Mouse (Mus musculus) liver, postnatal 0 days (tissue): ENCODE data around the gene Hoxd8. TPM values are rescaled to one million over a fixed set of nuclear protein-coding genes. Genes with fewer than 3 reads are reported as not detected.

ENCODE experiments used
- ATAC-seq: fragments of 200-750 bp; cut with Nextera tagmentation; 2 replicates; pipeline ENCODE4 v1.8.0; 2017; ENCODE audit warnings: mild to moderate bottlenecking, moderate library complexity
- DNase-seq: peaks from one replicate; pipeline ENCODE4 v3.0.0-alpha.2; 2016
- H3K27ac ChIP-seq: fragments of 300-500 bp; sonication (generic); 2 replicates; pipeline ENCODE4 v1.5.1; 2014; ENCODE audit warnings: antibody characterized with exemption, moderate library complexity, mild to moderate bottlenecking, low read depth
- H3K27me3 ChIP-seq: fragments of 300-500 bp; sonication (generic); 2 replicates; pipeline ENCODE4 v1.6.1; 2014; ENCODE audit warnings: low read length, control low read depth, mixed read lengths; ENCODE audit not compliant: insufficient read depth
- H3K36me3 ChIP-seq: fragments of 300-500 bp; sonication (generic); replicated peaks from 2 replicates; pipeline ENCODE4 v1.6.1; 2014; ENCODE audit warnings: mild to moderate bottlenecking, control low read depth, low read length, moderate library complexity, mixed read lengths; ENCODE audit not compliant: insufficient read depth
- H3K4me1 ChIP-seq: fragments of 300-500 bp; sonication (generic); 2 replicates; pipeline ENCODE4 v1.6.1; 2014; ENCODE audit warnings: antibody characterized with exemption, mild to moderate bottlenecking, control low read depth; ENCODE audit not compliant: insufficient read depth
- H3K4me2 ChIP-seq: fragments of 300-500 bp; sonication (generic); 2 replicates; pipeline ENCODE4 v1.6.1; 2014; ENCODE audit warnings: low read depth, mild to moderate bottlenecking, low read length, moderate library complexity, mixed read lengths
- H3K4me3 ChIP-seq: fragments of 300-500 bp; sonication (generic); 2 replicates; pipeline ENCODE4 v1.5.1; 2014; ENCODE audit warnings: low read depth, low read length
- H3K9ac ChIP-seq: fragments of 300-500 bp; sonication (generic); replicated peaks from 2 replicates; pipeline ENCODE4 v1.6.1; 2014; ENCODE audit warnings: mild to moderate bottlenecking, moderate library complexity
- H3K9me3 ChIP-seq: fragments of 300-500 bp; sonication (generic); 2 replicates; pipeline ENCODE4 v1.6.1; 2016; ENCODE audit warnings: mild to moderate bottlenecking, control low read depth, low read length, mixed read lengths
- CTCF ChIP-seq: sonication (generic); IDR thresholded peaks from 2 replicates; pipeline ENCODE4 v1.5.1; 2016; ENCODE audit warnings: antibody characterized with exemption, low read depth
- EP300 ChIP-seq: IDR thresholded peaks from 2 replicates; pipeline ENCODE4 v1.6.1; 2016; ENCODE audit warnings: antibody characterized with exemption, low read depth, mild to moderate bottlenecking
- WGBS: fragments of 180-500 bp; shearing (Covaris S2); extraction: QIAGEN DNeasy Blood & Tissue Kit; methylation state at CpG from one replicate; pipeline ENCODE4 v1.1.7; 2014; ENCODE audit not compliant: insufficient replicate concordance; 5-methylcytosine and 5-hydroxymethylcytosine counted together
- polyA plus RNA-seq: library from polyadenylated mRNA; unstranded; fragments of >200 nt; fragmentation: Nextera tagmentation; extraction: Ambion mirVana; gene quantifications from 2 replicates; pipeline ENCODE4 v1.2.1, GENCODE M21; 2015

Hoxd8 gene
- polyA plus RNA-seq, 1 experiment from 2014 or later: not detected

- no peak for TF ChIP-seq CTCF
- TF ChIP-seq EP300: no peak
- Histone ChIP-seq H3K27me3 (peaks cover 94% of the 10 kb centered on the region), H3K36me3 (no peaks in the 10 kb centered on the region), H3K27ac (no peak overlapping the region), H3K4me3 (no peak overlapping the region), H3K4me2 (no peak overlapping the region), H3K9ac (no peak overlapping the region), H3K9me3 (no peaks in the 10 kb centered on the region), H3K4me1 (peaks cover 6% of the 10 kb centered on the region; the same call in 1 of the 2 replicates)
- no peak for DNase-seq
- 7% methylated on average over 13 of the region's 13 CpGs for WGBS
- no peak for ATAC-seq
These were observed 2.1 kb downstream of the Hoxd8 start for GRCm38 (mm10) chr2:74706393-74706960.

GRCm38 (mm10) chr2:74707599-74707998, 3.2 kb downstream of the Hoxd8 start:
- no peak for TF ChIP-seq EP300
- TF ChIP-seq CTCF: no peak
- H3K4me2 ChIP-seq: no peak overlapping the region
- WGBS: 18% methylated on average over 7 of the region's 7 CpGs

GRCm38 (mm10) chr2:74708676-74709075, 4.3 kb downstream of the Hoxd8 start:
- H3K36me3 ChIP-seq: no peaks in the 10 kb centered on the region
- peaks cover 13% of the 10 kb centered on the region for H3K4me1 ChIP-seq
- TF ChIP-seq EP300: no peak
- no peak for TF ChIP-seq CTCF
- WGBS: 48% methylated on average over 4 of the region's 4 CpGs
- no peaks in the 10 kb centered on the region for H3K9me3 ChIP-seq
- no peak overlapping the region for H3K4me2 ChIP-seq
- ATAC-seq (no peak), DNase-seq (no peak)
- no peak overlapping the region for H3K27ac ChIP-seq
- no peak overlapping the region for H3K9ac ChIP-seq
- H3K4me3 ChIP-seq: no peak overlapping the region
- H3K27me3 ChIP-seq: peaks cover 96% of the 10 kb centered on the region

More at GRCm38 (mm10) chr2:74707599-74707998, 3.2 kb downstream of the Hoxd8 start:
- H3K27ac ChIP-seq: no peak overlapping the region
- H3K27me3 ChIP-seq: peaks cover 96% of the 10 kb centered on the region
- no peak overlapping the region for H3K9ac ChIP-seq
- peaks cover 13% of the 10 kb centered on the region for H3K4me1 ChIP-seq
- no peaks in the 10 kb centered on the region for H3K9me3 ChIP-seq
- H3K4me3 ChIP-seq: no peak overlapping the region
- ATAC-seq (no peak), DNase-seq (no peak)
- no peaks in the 10 kb centered on the region for H3K36me3 ChIP-seq

GRCm38 (mm10) chr2:74709465-74710419, 5.3 kb downstream of the Hoxd8 start:
- Histone ChIP-seq H3K27me3 (peaks cover 96% of the 10 kb centered on the region), H3K4me3 (no peak overlapping the region), H3K4me1 (peaks cover 12% of the 10 kb centered on the region), H3K9me3 (no peaks in the 10 kb centered on the region), H3K27ac (no peak overlapping the region), H3K4me2 (no peak overlapping the region), H3K9ac (no peak overlapping the region), H3K36me3 (no peaks in the 10 kb centered on the region)
- no peak for ATAC-seq
- WGBS: 11% methylated on average over 5 of the region's 5 CpGs
- no peak for TF ChIP-seq CTCF
- TF ChIP-seq EP300: no peak
- no peak for DNase-seq

GRCm38 (mm10) chr2:74710929-74711543, 6.6 kb downstream of the Hoxd8 start:
- H3K27me3 ChIP-seq: peaks cover 99% of the 10 kb centered on the region
- no peak for DNase-seq
- H3K36me3 ChIP-seq: no peaks in the 10 kb centered on the region
- H3K4me3 ChIP-seq: no peak overlapping the region
- peaks cover 7% of the 10 kb centered on the region for H3K4me1 ChIP-seq
- H3K4me2 ChIP-seq: no peak overlapping the region
- TF ChIP-seq EP300: no peak
- no peak for TF ChIP-seq CTCF
- no peak overlapping the region for H3K27ac ChIP-seq
- no peak overlapping the region for H3K9ac ChIP-seq
- no peak for ATAC-seq
- WGBS: 2% methylated on average over 16 of the region's 16 CpGs
- no peaks in the 10 kb centered on the region for H3K9me3 ChIP-seq
